Mouse (Mus musculus): ENCODE results near the gene Lrrc34.

DNA sequence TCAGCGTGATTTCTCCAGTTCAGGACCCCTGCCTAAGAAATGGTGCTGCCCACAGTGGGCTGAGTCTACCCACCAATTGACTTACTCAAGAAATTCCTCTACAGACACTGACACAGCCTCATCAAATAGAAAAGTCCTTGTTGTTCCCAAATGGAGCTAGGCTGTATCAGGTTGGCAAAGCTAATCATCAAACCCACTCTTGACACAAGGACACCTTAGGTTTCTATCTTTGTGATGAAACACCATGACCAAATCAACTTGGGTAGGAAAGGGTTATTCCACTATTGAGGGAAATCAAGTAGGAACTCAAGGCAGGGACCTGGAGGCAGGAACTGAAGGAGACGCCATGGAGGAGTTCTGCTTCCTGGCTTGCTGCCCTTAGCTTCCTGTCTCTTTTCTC is 3.5 kb downstream of the Lrrc34 start, which contains the start of gene Lrriq4:
- no peak for TF ChIP-seq GATA1 (IDR thresholded peaks at IDR 0.05; ENCODE audit: borderline replicate concordance, low read length)
- no peak for TF ChIP-seq FLI1 (IDR thresholded peaks at IDR 0.05; ENCODE audit: low read length)
